Comparison of ENCODE assay signal across 7 mouse cellular contexts in genomic region chr1:46892752-46893151, GRCm38 (mm10). TPM values are rescaled to one million over a fixed set of nuclear protein-coding genes. Genes with fewer than 3 reads are reported as not detected.
DNase-seq lines count a peak whose midpoint lies in the region; ATAC-seq lines count a peak whose summit lies in the region.

TSS of gene Slc39a10 (minus strand) at chr1:46892852.

- WGBS in lung, embryonic 16.5 days, result 66% methylated on average over 3 of the region's 3 CpGs
- 58% methylated on average over 3 of the region's 3 CpGs for WGBS in embryonic facial prominence, embryonic 14.5 days
- 72% methylated on average over 3 of the region's 3 CpGs for WGBS in intestine, embryonic 16.5 days
- 57% methylated on average over 3 of the region's 3 CpGs for WGBS in neural tube, embryonic 12.5 days

- H3K27me3 ChIP-seq in lung, embryonic 16.5 days (ENCODE audit: control insufficient read depth, insufficient read depth, low read depth, low read length), result no peaks in the 10 kb centered on the region
- H3K27me3 ChIP-seq in embryonic facial prominence, embryonic 14.5 days (replicated peaks; ENCODE audit: control insufficient read depth, insufficient read depth, low read length), result no peaks in the 10 kb centered on the region
- no peaks in the 10 kb centered on the region for H3K27me3 ChIP-seq in intestine, embryonic 16.5 days (replicated peaks; ENCODE audit: control insufficient read depth, insufficient read depth, low read length)
- H3K27me3 ChIP-seq in neural tube, embryonic 12.5 days (replicated peaks), result no peaks in the 10 kb centered on the region

- H3K27ac ChIP-seq in lung, embryonic 16.5 days (ENCODE audit: low read length), result no peak within 1 kb of the TSS
- H3K27ac ChIP-seq in embryonic facial prominence, embryonic 14.5 days (replicated peaks; ENCODE audit: low read depth, low read length), result no peak within 1 kb of the TSS
- H3K27ac ChIP-seq in intestine, embryonic 16.5 days (ENCODE audit: low read length), result no peak within 1 kb of the TSS
- no peak within 1 kb of the TSS for H3K27ac ChIP-seq in neural tube, embryonic 12.5 days

- H3K36me3 ChIP-seq in lung, embryonic 16.5 days (ENCODE audit: control insufficient read depth, insufficient read depth, low read length), result no peaks in the 10 kb centered on the region
- no peaks in the 10 kb centered on the region for H3K36me3 ChIP-seq in embryonic facial prominence, embryonic 14.5 days (ENCODE audit: control insufficient read depth, insufficient read depth, low read length)
- no peaks in the 10 kb centered on the region for H3K36me3 ChIP-seq in intestine, embryonic 16.5 days (ENCODE audit: control insufficient read depth, insufficient read depth, low read length)
- H3K36me3 ChIP-seq in neural tube, embryonic 12.5 days, result no peaks in the 10 kb centered on the region

- no peak for DNase-seq in lung, postnatal 25 days (ENCODE audit: low spot score)
- no peak for DNase-seq in embryonic facial prominence, embryonic 14.5 days (ENCODE audit: low spot score)
- no peak for DNase-seq in cerebellum, adult 11 months
- no peak for DNase-seq in frontal cortex, postnatal 25 days (ENCODE audit: low spot score in 2 of 2)

- no peak within 1 kb of the TSS for H3K4me2 ChIP-seq in lung, embryonic 16.5 days (ENCODE audit: low read depth, low read length)
- no peak within 1 kb of the TSS for H3K4me2 ChIP-seq in embryonic facial prominence, embryonic 14.5 days (ENCODE audit: low read depth, low read length)
- no peak within 1 kb of the TSS for H3K4me2 ChIP-seq in intestine, embryonic 16.5 days (ENCODE audit: low read depth, low read length)
- H3K4me2 ChIP-seq in neural tube, embryonic 12.5 days (replicated peaks), result no peak within 1 kb of the TSS

- no peak within 1 kb of the TSS for H3K9ac ChIP-seq in lung, embryonic 16.5 days (ENCODE audit: low read length)
- no peak within 1 kb of the TSS for H3K9ac ChIP-seq in embryonic facial prominence, embryonic 14.5 days (ENCODE audit: low read depth, low read length)
- no peak within 1 kb of the TSS for H3K9ac ChIP-seq in intestine, embryonic 16.5 days (ENCODE audit: low read depth, low read length)
- H3K9ac ChIP-seq in neural tube, embryonic 12.5 days, result no peak within 1 kb of the TSS

- no peak within 1 kb of the TSS for H3K4me3 ChIP-seq in lung, embryonic 16.5 days (ENCODE audit: low read length)
- H3K4me3 ChIP-seq in embryonic facial prominence, embryonic 14.5 days (ENCODE audit: low read depth, low read length), result no peak within 1 kb of the TSS
- H3K4me3 ChIP-seq in intestine, embryonic 16.5 days (ENCODE audit: low read length), result no peak within 1 kb of the TSS
- no peak within 1 kb of the TSS for H3K4me3 ChIP-seq in neural tube, embryonic 12.5 days

- no peak for ATAC-seq in lung, embryonic 16.5 days (ENCODE audit: low read depth)
- no peak for ATAC-seq in embryonic facial prominence, embryonic 14.5 days (ENCODE audit: low read depth)
- ATAC-seq in intestine, embryonic 16.5 days, result no peak
- ATAC-seq in neural tube, embryonic 12.5 days (ENCODE audit: low FRiP score, low read depth), result no peak

- H3K9me3 ChIP-seq in lung, embryonic 16.5 days (ENCODE audit: control insufficient read depth, low read length), result no peaks in the 10 kb centered on the region
- H3K9me3 ChIP-seq in embryonic facial prominence, embryonic 14.5 days (ENCODE audit: control insufficient read depth, low read length), result no peaks in the 10 kb centered on the region
- H3K9me3 ChIP-seq in intestine, embryonic 16.5 days (ENCODE audit: control insufficient read depth, low read length), result no peaks in the 10 kb centered on the region
- no peaks in the 10 kb centered on the region for H3K9me3 ChIP-seq in neural tube, embryonic 12.5 days

- H3K4me1 ChIP-seq in lung, embryonic 16.5 days (replicated peaks; ENCODE audit: control insufficient read depth, insufficient read depth, low read length), result peaks cover 7% of the 10 kb centered on the region; the same call in 1 of the 2 replicates
- H3K4me1 ChIP-seq in embryonic facial prominence, embryonic 14.5 days (ENCODE audit: control insufficient read depth, insufficient read depth, low read length), result peaks cover 3% of the 10 kb centered on the region; the same call in 1 of the 2 replicates
- H3K4me1 ChIP-seq in intestine, embryonic 16.5 days (ENCODE audit: control insufficient read depth, insufficient read depth, low read length), result peaks cover 3% of the 10 kb centered on the region; the same call in 1 of the 2 replicates
- H3K4me1 ChIP-seq in neural tube, embryonic 12.5 days, result no peaks in the 10 kb centered on the region

RNA-seq across cellular contexts. Expression of gene Slc39a10, which starts in this region (rescaled TPM):
- polyA plus RNA-seq in lung, embryonic 16.5 days (2015; fragmentation: Nextera tagmentation; extraction: Ambion mirVana), result 37.8 and 39.7 TPM in 2 replicates
- 49.9 and 54.6 TPM in 2 replicates for polyA plus RNA-seq in embryonic facial prominence, embryonic 14.5 days (2014; fragmentation: Nextera tagmentation; extraction: Ambion mirVana)
- 14.5 and 17.2 TPM in 2 replicates for polyA plus RNA-seq in intestine, embryonic 16.5 days (2015; fragmentation: Nextera tagmentation; extraction: Ambion mirVana)
- 65.1 and 65.5 TPM in 2 replicates for polyA plus RNA-seq in neural tube, embryonic 12.5 days (2016; fragmentation: Nextera tagmentation; extraction: Ambion mirVana)
